Mouse (Mus musculus) embryonic facial prominence, embryonic 14.5 days (tissue): ENCODE measurements at regions not wholly inside any gene's neighbourhood (a gene's known extent, or its start where the extent isn't known, plus 50 kb on each side); places are given as distances from the start of the nearest gene placed in this dataset.
"Not testable (repeated sequence)": the region's sequence is repeated elsewhere in the genome, so short reads cannot be mapped to it uniquely, and the experiment has no call there.

ENCODE experiments used
- ATAC-seq: fragments of 200-750 bp; cut with Nextera tagmentation; 2 replicates; pipeline ENCODE4 v1.8.0; 2017; ENCODE audit warnings: low read depth, moderate number of reproducible peaks, moderate TSS enrichment
- DNase-seq: peaks from one replicate; pipeline ENCODE4 v3.0.0-alpha.2; 2015; ENCODE audit warnings: low spot score
- H3K27ac ChIP-seq: fragments of 300-500 bp; sonication (generic); replicated peaks from 2 replicates; pipeline ENCODE4 v1.5.1; 2014; ENCODE audit warnings: low read depth, mild to moderate bottlenecking, low read length, moderate library complexity
- H3K27me3 ChIP-seq: fragments of 300-500 bp; sonication (generic); replicated peaks from 2 replicates; pipeline ENCODE4 v1.6.1; 2014; ENCODE audit warnings: low read length; ENCODE audit not compliant: control insufficient read depth, insufficient read depth
- H3K36me3 ChIP-seq: fragments of 300-500 bp; sonication (generic); 2 replicates; pipeline ENCODE4 v1.6.1; 2014; ENCODE audit warnings: low read length, mixed read lengths; ENCODE audit not compliant: control insufficient read depth, insufficient read depth
- H3K4me1 ChIP-seq: fragments of 300-500 bp; sonication (generic); 2 replicates; pipeline ENCODE4 v1.6.1; 2014; ENCODE audit warnings: antibody characterized with exemption, low read length; ENCODE audit not compliant: control insufficient read depth, insufficient read depth
- H3K4me2 ChIP-seq: fragments of 300-500 bp; sonication (generic); 2 replicates; pipeline ENCODE4 v1.6.1; 2014; ENCODE audit warnings: low read depth, mild to moderate bottlenecking, low read length, moderate library complexity, mixed read lengths
- H3K4me3 ChIP-seq: fragments of 300-500 bp; sonication (generic); 2 replicates; pipeline ENCODE4 v1.5.1; 2014; ENCODE audit warnings: low read depth, mild to moderate bottlenecking, low read length
- H3K9ac ChIP-seq: fragments of 300-500 bp; sonication (generic); 2 replicates; pipeline ENCODE4 v1.6.1; 2014; ENCODE audit warnings: low read depth, mild to moderate bottlenecking, low read length, moderate library complexity, mixed read lengths
- H3K9me3 ChIP-seq: fragments of 300-500 bp; sonication (generic); 2 replicates; pipeline ENCODE4 v1.6.1; 2016; ENCODE audit warnings: low read length; ENCODE audit not compliant: control insufficient read depth
- WGBS: fragments of 180-500 bp; shearing (Covaris S2); extraction: QIAGEN DNeasy Blood & Tissue Kit; methylation state at CpG from one replicate; pipeline ENCODE4 v1.1.7; 2014; 5-methylcytosine and 5-hydroxymethylcytosine counted together

DNA sequence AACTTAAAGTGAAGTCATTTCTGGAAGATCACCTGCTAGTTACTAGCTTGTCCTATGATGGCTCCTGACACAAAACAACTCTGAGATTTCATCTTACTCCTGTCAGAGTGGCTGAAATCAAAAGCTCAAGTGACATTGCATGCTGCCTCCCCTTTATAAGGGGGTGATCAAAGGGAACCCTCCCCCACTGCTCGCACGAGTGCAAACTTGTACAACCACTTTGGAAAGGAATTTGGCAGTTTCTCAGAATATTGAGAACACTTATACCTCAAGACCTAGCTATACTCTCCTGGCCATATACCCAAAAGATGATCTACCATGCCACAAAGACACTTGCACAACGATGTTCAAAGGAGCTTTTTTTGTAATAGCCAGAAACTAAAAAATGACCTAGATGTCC is 102.5 kb upstream of the Pdc start:
- no peaks in the 10 kb centered on the region for H3K9me3 ChIP-seq
- no peak overlapping the region for H3K9ac ChIP-seq
- H3K27ac ChIP-seq: no peak overlapping the region
- no peaks in the 10 kb centered on the region for H3K27me3 ChIP-seq
- H3K36me3 ChIP-seq: no peaks in the 10 kb centered on the region
- 71% methylated on average over 3 of the region's 3 CpGs for WGBS
- H3K4me3 ChIP-seq: no peak overlapping the region
- H3K4me2 ChIP-seq: no peak overlapping the region
- no peaks in the 10 kb centered on the region for H3K4me1 ChIP-seq
- ATAC-seq: no peak
- peak; percentile 9 for DNase-seq

DNA sequence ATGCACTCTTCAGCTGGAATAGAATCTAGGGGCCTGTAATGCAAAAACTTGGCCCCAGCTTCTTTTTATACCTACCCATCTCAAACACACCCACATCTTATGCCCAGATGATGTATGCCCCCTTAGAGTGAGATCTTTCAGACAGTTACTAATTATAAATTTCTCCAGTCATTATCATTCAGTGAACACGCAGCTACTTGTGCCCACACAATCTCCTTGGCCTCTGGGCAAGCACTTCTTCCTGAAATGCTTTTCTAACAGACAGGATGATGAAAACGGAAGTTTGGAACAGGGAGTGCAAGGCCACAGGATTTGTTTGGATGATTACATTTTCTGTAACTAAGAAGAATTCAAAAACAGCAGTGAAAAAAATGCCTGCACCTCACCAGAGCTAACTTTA is 100.4 kb upstream of the Pdc start:
- H3K27me3 ChIP-seq: no peaks in the 10 kb centered on the region
- no peak overlapping the region for H3K4me3 ChIP-seq
- H3K27ac ChIP-seq: no peak overlapping the region
- no peaks in the 10 kb centered on the region for H3K9me3 ChIP-seq
- ATAC-seq: no peak
- no peak overlapping the region for H3K4me2 ChIP-seq
- H3K36me3 ChIP-seq: no peaks in the 10 kb centered on the region
- 64% methylated on average over 2 of the region's 2 CpGs for WGBS
- H3K4me1 ChIP-seq: no peaks in the 10 kb centered on the region
- no peak overlapping the region for H3K9ac ChIP-seq
- DNase-seq: peak; percentile 8

- 69% methylated on average over 6 of the region's 6 CpGs for WGBS
- DNase-seq (no peak), ATAC-seq (no peak)
- Histone ChIP-seq H3K27ac (no peak overlapping the region), H3K4me2 (no peak overlapping the region), H3K36me3 (no peaks in the 10 kb centered on the region), H3K9ac (no peak overlapping the region), H3K4me3 (no peak overlapping the region), H3K4me1 (no peaks in the 10 kb centered on the region), H3K9me3 (no peaks in the 10 kb centered on the region), H3K27me3 (no peaks in the 10 kb centered on the region)
Measured at GRCm38 (mm10) chr1:150225529-150225928, 93.7 kb upstream of the Pdc start.

DNA sequence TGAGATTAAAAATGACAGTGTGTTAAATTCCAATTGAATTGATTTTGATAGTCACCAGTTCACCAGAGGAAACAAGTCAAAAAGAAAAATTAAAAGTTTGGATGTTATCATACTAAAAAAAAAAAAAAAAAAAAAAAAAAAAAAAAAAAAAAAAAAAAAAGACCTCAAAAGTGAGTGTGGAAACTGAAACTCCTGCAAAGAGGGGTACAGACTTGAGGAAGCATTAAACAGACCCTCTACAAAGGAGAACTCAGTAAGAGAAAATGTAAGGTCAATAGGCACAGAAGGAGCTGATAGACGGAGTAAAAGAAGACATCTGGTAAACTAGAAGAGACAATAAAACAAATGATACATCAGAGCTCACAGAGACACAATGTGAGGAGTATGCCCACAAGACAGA is 79.7 kb upstream of the Pdc start:
- not testable (repeated sequence) for H3K27me3 ChIP-seq, DNase-seq, H3K9me3 ChIP-seq, H3K4me1 ChIP-seq, H3K27ac ChIP-seq, ATAC-seq, H3K9ac ChIP-seq, H3K4me3 ChIP-seq, H3K36me3 ChIP-seq, H3K4me2 ChIP-seq
- 85% methylated on average over 1 of the region's 1 CpGs for WGBS

GRCm38 (mm10) chr1:150240110-150240509 is 79.1 kb upstream of the Pdc start:
- no peak for ATAC-seq
- 86% methylated on average over 3 of the region's 3 CpGs for WGBS
- H3K27ac ChIP-seq: no peak overlapping the region

DNA sequence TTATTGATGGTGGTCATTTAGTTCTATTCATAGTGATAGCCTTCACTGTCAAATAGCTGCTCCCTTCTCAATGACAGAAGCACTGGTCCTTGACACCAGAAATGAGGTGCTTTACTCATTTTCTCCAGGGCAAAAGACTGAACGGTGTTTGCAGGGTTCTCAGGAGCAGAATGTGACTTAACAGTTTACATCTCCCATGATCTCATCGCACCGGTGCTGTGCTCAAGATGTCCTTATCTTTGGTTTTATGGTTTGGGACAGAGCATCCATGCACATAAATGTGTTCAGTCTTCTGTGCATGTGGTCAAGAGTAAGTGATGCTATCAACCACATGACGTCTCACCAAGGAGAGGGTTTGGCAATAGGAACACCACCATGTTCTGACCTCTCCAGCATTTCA is 78.1 kb upstream of the Pdc start:
- DNase-seq (no peak), ATAC-seq (no peak)
- no peaks in the 10 kb centered on the region for H3K36me3 ChIP-seq
- no peak overlapping the region for H3K27ac ChIP-seq
- no peak overlapping the region for H3K4me2 ChIP-seq
- H3K9ac ChIP-seq: no peak overlapping the region
- H3K4me1 ChIP-seq: no peaks in the 10 kb centered on the region
- no peaks in the 10 kb centered on the region for H3K9me3 ChIP-seq
- WGBS: 90% methylated on average over 4 of the region's 4 CpGs
- H3K4me3 ChIP-seq: no peak overlapping the region
- no peaks in the 10 kb centered on the region for H3K27me3 ChIP-seq

More at GRCm38 (mm10) chr1:150240110-150240509, 79.1 kb upstream of the Pdc start:
- Histone ChIP-seq H3K9me3 (no peaks in the 10 kb centered on the region), H3K27me3 (no peaks in the 10 kb centered on the region), H3K4me1 (no peaks in the 10 kb centered on the region), H3K4me2 (no peak overlapping the region), H3K36me3 (no peaks in the 10 kb centered on the region), H3K9ac (no peak overlapping the region), H3K4me3 (no peak overlapping the region)
- DNase-seq: no peak

- Histone ChIP-seq H3K27me3 (no peaks in the 10 kb centered on the region), H3K4me3 (no peak overlapping the region), H3K27ac (no peak overlapping the region), H3K9ac (no peak overlapping the region), H3K4me2 (no peak overlapping the region), H3K4me1 (no peaks in the 10 kb centered on the region), H3K9me3 (no peaks in the 10 kb centered on the region), H3K36me3 (no peaks in the 10 kb centered on the region)
- ATAC-seq: no peak
- no peak for DNase-seq
Measured at GRCm38 (mm10) chr1:150242108-150242507, 77.1 kb upstream of the Pdc start.

DNA sequence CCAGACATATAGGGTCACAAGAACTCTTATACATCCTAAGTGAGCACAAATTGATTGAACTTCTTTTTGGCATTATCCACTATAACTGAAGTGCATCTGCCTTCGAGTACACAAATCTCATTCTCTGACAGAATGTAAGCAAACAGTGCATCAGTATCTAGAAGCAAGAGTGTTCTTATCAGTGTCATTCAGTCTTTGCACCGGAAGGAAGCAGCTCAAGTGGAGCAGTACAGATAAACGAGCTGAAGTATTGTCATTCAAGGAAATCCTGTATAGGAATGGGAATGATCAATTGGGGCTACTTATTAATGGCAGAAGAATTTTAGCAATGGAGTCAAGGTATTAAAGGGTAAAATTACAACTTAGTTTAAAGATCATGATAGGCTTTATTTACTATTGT is 74.3 kb upstream of the Pdc start:
- no peak overlapping the region for H3K4me2 ChIP-seq
- WGBS: 72% methylated on average over 3 of the region's 3 CpGs
- no peaks in the 10 kb centered on the region for H3K36me3 ChIP-seq
- H3K4me3 ChIP-seq: no peak overlapping the region
- ATAC-seq (no peak), DNase-seq (no peak)
- no peak overlapping the region for H3K27ac ChIP-seq
- H3K4me1 ChIP-seq: no peaks in the 10 kb centered on the region
- no peak overlapping the region for H3K9ac ChIP-seq
- H3K27me3 ChIP-seq: no peaks in the 10 kb centered on the region
- H3K9me3 ChIP-seq: no peaks in the 10 kb centered on the region

DNA sequence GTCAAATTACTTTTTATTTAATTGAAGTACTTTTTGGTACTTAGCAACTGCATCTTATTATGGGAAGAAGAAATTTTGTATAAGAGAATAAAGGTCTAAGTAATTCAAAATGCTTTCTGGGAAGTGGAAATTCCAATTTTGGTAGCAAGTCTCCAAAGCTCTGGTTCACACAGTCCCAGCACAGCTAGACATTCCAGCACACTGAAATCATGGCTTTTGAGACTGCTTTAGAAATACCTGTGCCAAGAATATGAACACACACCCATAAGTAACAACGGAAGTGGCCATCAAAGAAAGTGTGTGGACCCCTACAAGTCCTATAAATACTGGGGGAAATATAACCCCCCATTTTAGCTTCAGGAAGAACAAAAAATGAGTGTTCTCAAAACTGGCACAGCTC is 67.8 kb upstream of the Pdc start:
- Histone ChIP-seq H3K36me3 (no peaks in the 10 kb centered on the region), H3K27ac (no peak overlapping the region), H3K27me3 (no peaks in the 10 kb centered on the region), H3K9ac (no peak overlapping the region), H3K9me3 (no peaks in the 10 kb centered on the region), H3K4me3 (no peak overlapping the region), H3K4me1 (no peaks in the 10 kb centered on the region), H3K4me2 (no peak overlapping the region)
- WGBS: 81% methylated on average over 1 of the region's 1 CpGs
- no peak for ATAC-seq
- no peak for DNase-seq
